Mouse (Mus musculus) left cerebral cortex, adult 2 months (tissue): ENCODE measurements around the gene 4930447C04Rik. TPM values are rescaled to one million over a fixed set of nuclear protein-coding genes. Genes with fewer than 3 reads are reported as not detected.
A peak's percentile ranks its signal among the peaks of the same experiment; 100 is the strongest.

Source experiments
- DNase-seq, 2 experiments: peaks; one replicate each; pipeline ENCODE4 v3.0.0; 2021 to 2022; ENCODE audit warnings: low spot score in 2 of 2, mixed read lengths in 1 of 2; ENCODE audit errors: extremely low spot score in 1 of 2
- H3K27ac ChIP-seq: fragments of 200-600 bp; 2 replicates; pipeline ENCODE4 v1.8.1; 2022
- H3K4me3 ChIP-seq: fragments of 200-600 bp; 2 replicates; pipeline ENCODE4 v1.8.1; 2022
- CTCF ChIP-seq: fragments of 200-600 bp; IDR thresholded peaks from 2 replicates; pipeline ENCODE4 v1.8.1; 2022; ENCODE audit warnings: antibody characterized with exemption, mild to moderate bottlenecking, moderate library complexity
- intact Hi-C: fragments of 180-260 bp; cut with DNase I; formaldehyde crosslinking; loops from one replicate; pipeline ENCODE4 v1.15.1; 2025
- total RNA-seq, 2 experiments: library from RNA; stranded (reverse); gene quantifications; 2 replicates each; pipeline ENCODE4 v1.2.3; 2021

Gene 4930447C04Rik
- total RNA-seq, 2 experiments from 2014 or later = 9.7 to 10.3 TPM

- no peak for DNase-seq
- H3K27ac ChIP-seq = no peak overlapping the region
- intact Hi-C loops = loop anchor here (5.0 to 10.0 kb wide), 2 partner anchors 81 to 194 kb away; partner anchors contain the start of gene Six6
- no peak for TF ChIP-seq CTCF
- no peak overlapping the region for H3K4me3 ChIP-seq
Measured at GRCm38 (mm10) chr12:72853406-72854076, 87.0 kb downstream of the 4930447C04Rik start.

- no peak for TF ChIP-seq CTCF
- no peak overlapping the region for H3K27ac ChIP-seq
- intact Hi-C loops = loop anchor here (5.0 to 10.0 kb wide), 2 partner anchors 83 to 195 kb away; partner anchors contain the start of gene Six6
Measured at GRCm38 (mm10) chr12:72852264-72852663, 88.3 kb downstream of the 4930447C04Rik start.

GRCm38 (mm10) chr12:72850146-72850545, 90.4 kb downstream of the 4930447C04Rik start:
- intact Hi-C loops = loop anchor here (5.0 to 10.0 kb wide), 2 partner anchors 85 to 197 kb away; partner anchors contain the start of gene Six6
- no peak for DNase-seq
- Histone ChIP-seq H3K27ac (no peak overlapping the region), H3K4me3 (no peak overlapping the region)
- no peak for TF ChIP-seq CTCF

More at GRCm38 (mm10) chr12:72852264-72852663, 88.3 kb downstream of the 4930447C04Rik start:
- H3K4me3 ChIP-seq = no peak overlapping the region
- DNase-seq = no peak

GRCm38 (mm10) chr12:72847725-72848124, 92.8 kb downstream of the 4930447C04Rik start:
- no peak overlapping the region for H3K27ac ChIP-seq
- DNase-seq = peak in 1 of 2 experiments; percentile 41
- peak; percentile 88 for TF ChIP-seq CTCF
- H3K4me3 ChIP-seq = no peak overlapping the region
- intact Hi-C loops = loop anchor here (1.0 to 10.0 kb wide), 3 partner anchors 126 to 697 kb away; partner anchors contain the start of gene Tmem30b

GRCm38 (mm10) chr12:72845946-72846345, 94.6 kb downstream of the 4930447C04Rik start:
- DNase-seq = no peak
- H3K4me3 ChIP-seq = no peak overlapping the region
- intact Hi-C loops = loop anchor here (10.0 kb wide), 1 partner anchor 699 kb away; the partner anchor contains the start of gene Tmem30b
- no peak for TF ChIP-seq CTCF
- H3K27ac ChIP-seq = no peak overlapping the region

- Histone ChIP-seq H3K4me3 (no peak overlapping the region), H3K27ac (no peak overlapping the region)
- DNase-seq = no peak
- no peak for TF ChIP-seq CTCF
- intact Hi-C loops = loop anchor here (10.0 kb wide), 1 partner anchor 701 kb away; the partner anchor contains the start of gene Tmem30b
Measured at GRCm38 (mm10) chr12:72843973-72844620, 96.5 kb downstream of the 4930447C04Rik start.

- no peak for TF ChIP-seq CTCF
- Histone ChIP-seq H3K4me3 (no peak overlapping the region), H3K27ac (no peak overlapping the region)
- intact Hi-C loops = loop anchor here (10.0 kb wide), 1 partner anchor 701 kb away; the partner anchor contains the start of gene Tmem30b
- no peak for DNase-seq
Measured at GRCm38 (mm10) chr12:72843555-72843954, 97.0 kb downstream of the 4930447C04Rik start.

- peak; percentile 7; the same call in 1 of the 2 replicates for TF ChIP-seq CTCF
- intact Hi-C loops = loop anchor here (10.0 kb wide), 1 partner anchor 702 kb away; the partner anchor contains the start of gene Tmem30b
- no peak for DNase-seq
- Histone ChIP-seq H3K4me3 (no peak overlapping the region), H3K27ac (no peak overlapping the region)
Measured at GRCm38 (mm10) chr12:72843135-72843534, 97.4 kb downstream of the 4930447C04Rik start.

- Histone ChIP-seq H3K27ac (no peak overlapping the region), H3K4me3 (no peak overlapping the region)
- no peak for DNase-seq
- intact Hi-C loops = loop anchor here (10.0 kb wide), 1 partner anchor 703 kb away; the partner anchor contains the start of gene Tmem30b
- TF ChIP-seq CTCF = no peak
Measured at GRCm38 (mm10) chr12:72841500-72841899, 99.1 kb downstream of the 4930447C04Rik start.

GRCm38 (mm10) chr12:72837302-72837701, 103.3 kb downstream of the 4930447C04Rik start:
- DNase-seq = no peak
- no peak overlapping the region for H3K4me3 ChIP-seq
- no peak for TF ChIP-seq CTCF
- H3K27ac ChIP-seq = no peak overlapping the region
- intact Hi-C loops = loop anchor here (10.0 kb wide), 1 partner anchor 667 kb away; no protein-coding TSS in a partner anchor

- H3K4me3 ChIP-seq = no peak overlapping the region
- peak; percentile 20 for TF ChIP-seq CTCF
- no peak for DNase-seq
- intact Hi-C loops = loop anchor here (10.0 kb wide), 1 partner anchor 669 kb away; no protein-coding TSS in a partner anchor
- H3K27ac ChIP-seq = no peak overlapping the region
Measured at GRCm38 (mm10) chr12:72835518-72836015, 105.0 kb downstream of the 4930447C04Rik start.
